Mouse (Mus musculus) stomach, embryonic 15.5 days (tissue): Measurements from ENCODE around the gene Pex5l. TPM values are rescaled to one million over a fixed set of nuclear protein-coding genes. Genes with fewer than 3 reads are reported as not detected.

Experiments used
- ATAC-seq: fragments of 200-750 bp; cut with Nextera tagmentation; 2 replicates; pipeline ENCODE4 v1.8.0; 2017; ENCODE audit warnings: low read depth, moderate number of reproducible peaks, moderate TSS enrichment; ENCODE audit not compliant: insufficient read depth, low FRiP score
- H3K27ac ChIP-seq: fragments of 300-500 bp; sonication (generic); 2 replicates; pipeline ENCODE4 v1.5.1; 2015; ENCODE audit warnings: mild to moderate bottlenecking, inconsistent platforms
- H3K27me3 ChIP-seq: fragments of 300-500 bp; sonication (generic); replicated peaks from 2 replicates; pipeline ENCODE4 v1.6.1; 2015; ENCODE audit warnings: inconsistent platforms
- H3K36me3 ChIP-seq: fragments of 300-500 bp; sonication (generic); 2 replicates; pipeline ENCODE4 v1.6.1; 2015; ENCODE audit warnings: inconsistent platforms
- H3K4me1 ChIP-seq: fragments of 300-500 bp; sonication (generic); 2 replicates; pipeline ENCODE4 v1.6.1; 2015; ENCODE audit warnings: inconsistent platforms
- H3K4me2 ChIP-seq: fragments of 300-500 bp; sonication (generic); 2 replicates; pipeline ENCODE4 v1.6.1; 2015; ENCODE audit warnings: mild to moderate bottlenecking, inconsistent platforms
- H3K4me3 ChIP-seq: fragments of 300-500 bp; sonication (generic); replicated peaks from 2 replicates; pipeline ENCODE4 v1.5.1; 2015; ENCODE audit warnings: inconsistent platforms
- H3K9ac ChIP-seq: fragments of 300-500 bp; sonication (generic); 2 replicates; pipeline ENCODE4 v1.6.1; 2015; ENCODE audit warnings: inconsistent platforms
- H3K9me3 ChIP-seq: fragments of 300-500 bp; sonication (generic); 2 replicates; pipeline ENCODE4 v1.6.1; 2016; ENCODE audit warnings: inconsistent platforms
- WGBS: fragments of 180-500 bp; shearing (Covaris S2); methylation state at CpG from one replicate; pipeline ENCODE4 v1.1.7; 2015; 5-methylcytosine and 5-hydroxymethylcytosine counted together
- polyA plus RNA-seq: library from polyadenylated mRNA; unstranded; fragments of >200 nt; fragmentation: Nextera tagmentation; extraction: Ambion mirVana; gene quantifications from 2 replicates; pipeline ENCODE4 v1.2.1, GENCODE M21; 2015

The Pex5l gene
- 0.57 and 0.63 TPM in 2 replicates for polyA plus RNA-seq

DNA sequence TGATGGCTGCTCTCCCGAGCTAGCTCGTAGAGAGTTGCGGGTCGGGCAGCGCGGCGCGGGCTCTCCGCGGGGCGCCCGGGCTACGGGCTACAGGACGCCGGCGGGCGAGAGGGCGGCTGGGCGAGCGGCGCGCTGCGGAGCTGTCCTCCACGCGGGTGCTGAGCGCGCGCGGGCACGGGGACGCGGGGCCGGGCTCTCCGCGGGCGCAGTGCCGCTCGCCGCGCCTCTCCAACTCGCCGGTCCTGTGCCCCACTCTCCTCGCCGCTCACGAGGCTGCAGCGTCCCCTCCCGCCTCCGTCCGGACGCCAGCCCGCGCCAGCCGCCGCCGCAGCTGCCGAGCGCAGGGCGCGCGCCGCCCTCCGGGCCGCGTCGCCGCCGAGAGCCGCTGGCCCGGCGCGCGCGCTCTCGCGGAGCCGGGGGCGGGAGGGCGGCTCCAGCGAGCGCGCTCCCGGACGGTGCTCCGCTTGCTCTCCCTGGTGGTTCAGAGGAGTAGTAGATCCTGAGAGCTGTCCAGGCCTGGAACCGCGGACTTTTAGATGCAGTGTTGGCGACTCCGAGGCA is at the start of gene Pex5l:
Gene Pex5l, minus strand, starts transcription at position 347 of the 561 bp plus-strand sequence.
- Histone ChIP-seq H3K36me3 (no peaks in the 10 kb centered on the region), H3K4me1 (peaks cover 9% of the 10 kb centered on the region; the same call in 1 of the 2 replicates), H3K4me3 (peak within 1 kb of the TSS; percentile 59), H3K27ac (no peak within 1 kb of the TSS), H3K4me2 (peak within 1 kb of the TSS; percentile 89), H3K9me3 (no peaks in the 10 kb centered on the region), H3K27me3 (peaks cover 10% of the 10 kb centered on the region), H3K9ac (no peak within 1 kb of the TSS)
- ATAC-seq, result peak; percentile 93
- under 1% methylated on average over 87 of the region's 88 CpGs for WGBS

GRCm38 (mm10) chr3:33165186-33165585 is 22.1 kb upstream of the Pex5l start:
- Histone ChIP-seq H3K4me3 (no peak overlapping the region), H3K9ac (no peak overlapping the region), H3K27me3 (no peaks in the 10 kb centered on the region), H3K36me3 (no peaks in the 10 kb centered on the region), H3K4me1 (no peaks in the 10 kb centered on the region), H3K9me3 (no peaks in the 10 kb centered on the region), H3K27ac (no peak overlapping the region), H3K4me2 (no peak overlapping the region)
- ATAC-seq, result no peak
- WGBS, result 80% methylated on average over 3 of the region's 3 CpGs

- H3K36me3 ChIP-seq, result no peaks in the 10 kb centered on the region
- no peaks in the 10 kb centered on the region for H3K9me3 ChIP-seq
- no peak overlapping the region for H3K4me3 ChIP-seq
- ATAC-seq, result no peak
- no peak overlapping the region for H3K27ac ChIP-seq
- H3K9ac ChIP-seq, result no peak overlapping the region
- H3K27me3 ChIP-seq, result no peaks in the 10 kb centered on the region
- H3K4me1 ChIP-seq, result no peaks in the 10 kb centered on the region
- no peak overlapping the region for H3K4me2 ChIP-seq
These were observed 20.8 kb upstream of the Pex5l start for GRCm38 (mm10) chr3:33163821-33164220.

DNA sequence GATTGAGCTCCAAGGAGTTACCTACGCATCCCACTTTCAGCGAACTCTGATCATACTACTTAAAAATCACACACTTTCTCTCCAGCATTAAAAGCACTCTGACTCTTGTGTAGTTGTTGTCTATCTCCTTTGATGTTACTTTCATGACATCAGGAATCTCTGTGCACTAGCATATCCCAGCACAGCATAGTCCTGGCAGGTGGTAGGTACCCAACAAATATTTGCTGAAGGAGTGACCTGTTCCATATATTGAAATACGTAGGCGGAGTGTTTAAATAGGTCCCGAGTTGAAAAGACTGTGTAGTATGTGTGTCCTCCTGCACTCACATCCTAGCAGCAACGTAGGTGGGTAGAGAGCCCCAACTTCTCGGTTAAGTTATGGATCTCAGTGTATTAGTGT is 545 bp upstream of the Pex5l start:
- H3K4me1 ChIP-seq, result peaks cover 9% of the 10 kb centered on the region; the same call in 1 of the 2 replicates
- WGBS, result 61% methylated on average over 7 of the region's 7 CpGs
- H3K9me3 ChIP-seq, result no peaks in the 10 kb centered on the region
- peak overlapping the region; percentile 59; the same call in 1 of the 2 replicates for H3K4me3 ChIP-seq
- H3K36me3 ChIP-seq, result no peaks in the 10 kb centered on the region
- H3K4me2 ChIP-seq, result peak overlapping the region; percentile 89
- H3K9ac ChIP-seq, result no peak overlapping the region
- peak; percentile 48 for ATAC-seq
- no peak overlapping the region for H3K27ac ChIP-seq
- H3K27me3 ChIP-seq, result peaks cover 10% of the 10 kb centered on the region

- H3K9ac ChIP-seq, result no peak overlapping the region
- H3K4me3 ChIP-seq, result peak overlapping the region; percentile 59
- peaks cover 10% of the 10 kb centered on the region for H3K27me3 ChIP-seq
- ATAC-seq, result 0 out of 2 replicates have a peak, but pooled peaks have one; percentile 23
- peak overlapping the region; percentile 89 for H3K4me2 ChIP-seq
- H3K27ac ChIP-seq, result no peak overlapping the region
- H3K4me1 ChIP-seq, result peaks cover 9% of the 10 kb centered on the region; the same call in 1 of the 2 replicates
- H3K36me3 ChIP-seq, result no peaks in the 10 kb centered on the region
- H3K9me3 ChIP-seq, result no peaks in the 10 kb centered on the region
- WGBS, result 0% methylated on average over 17 of the region's 17 CpGs
These were observed 649 bp downstream of the Pex5l start for GRCm38 (mm10) chr3:33142398-33142797.

- Histone ChIP-seq H3K4me1 (no peaks in the 10 kb centered on the region), H3K4me2 (no peak overlapping the region), H3K27me3 (no peaks in the 10 kb centered on the region), H3K27ac (no peak overlapping the region), H3K36me3 (no peaks in the 10 kb centered on the region), H3K4me3 (no peak overlapping the region), H3K9me3 (no peaks in the 10 kb centered on the region), H3K9ac (no peak overlapping the region)
- no peak for ATAC-seq
These were observed 13.1 kb downstream of the Pex5l start for GRCm38 (mm10) chr3:33129944-33130343.

GRCm38 (mm10) chr3:33124796-33125195 is 18.3 kb downstream of the Pex5l start:
- Histone ChIP-seq H3K36me3 (no peaks in the 10 kb centered on the region), H3K27ac (no peak overlapping the region), H3K4me1 (no peaks in the 10 kb centered on the region), H3K4me3 (no peak overlapping the region), H3K9me3 (no peaks in the 10 kb centered on the region), H3K9ac (no peak overlapping the region), H3K4me2 (no peak overlapping the region), H3K27me3 (no peaks in the 10 kb centered on the region)
- no peak for ATAC-seq
- WGBS, result 81% methylated on average over 5 of the region's 5 CpGs

GRCm38 (mm10) chr3:33105785-33106184 is 37.3 kb downstream of the Pex5l start:
- no peaks in the 10 kb centered on the region for H3K36me3 ChIP-seq
- no peaks in the 10 kb centered on the region for H3K4me1 ChIP-seq
- no peaks in the 10 kb centered on the region for H3K27me3 ChIP-seq
- ATAC-seq, result no peak
- no peak overlapping the region for H3K4me3 ChIP-seq
- H3K9ac ChIP-seq, result no peak overlapping the region
- no peak overlapping the region for H3K27ac ChIP-seq
- no peak overlapping the region for H3K4me2 ChIP-seq
- no peaks in the 10 kb centered on the region for H3K9me3 ChIP-seq
- WGBS, result 79% methylated on average over 2 of the region's 2 CpGs

GRCm38 (mm10) chr3:33103501-33103900 is 39.5 kb downstream of the Pex5l start:
- H3K27ac ChIP-seq, result no peak overlapping the region
- H3K27me3 ChIP-seq, result no peaks in the 10 kb centered on the region
- H3K36me3 ChIP-seq, result no peaks in the 10 kb centered on the region
- H3K9ac ChIP-seq, result no peak overlapping the region
- H3K4me2 ChIP-seq, result no peak overlapping the region
- ATAC-seq, result no peak
- H3K9me3 ChIP-seq, result no peaks in the 10 kb centered on the region
- no peak overlapping the region for H3K4me3 ChIP-seq
- H3K4me1 ChIP-seq, result no peaks in the 10 kb centered on the region
- 88% methylated on average over 6 of the region's 6 CpGs for WGBS

- WGBS, result 76% methylated on average over 9 of the region's 9 CpGs
- H3K9me3 ChIP-seq, result no peaks in the 10 kb centered on the region
- H3K36me3 ChIP-seq, result no peaks in the 10 kb centered on the region
- H3K9ac ChIP-seq, result no peak overlapping the region
- no peak overlapping the region for H3K4me2 ChIP-seq
- H3K4me1 ChIP-seq, result no peaks in the 10 kb centered on the region
- no peak overlapping the region for H3K4me3 ChIP-seq
- no peak overlapping the region for H3K27ac ChIP-seq
- no peaks in the 10 kb centered on the region for H3K27me3 ChIP-seq
- no peak for ATAC-seq
These were observed 44.3 kb downstream of the Pex5l start for GRCm38 (mm10) chr3:33098550-33099295.

DNA sequence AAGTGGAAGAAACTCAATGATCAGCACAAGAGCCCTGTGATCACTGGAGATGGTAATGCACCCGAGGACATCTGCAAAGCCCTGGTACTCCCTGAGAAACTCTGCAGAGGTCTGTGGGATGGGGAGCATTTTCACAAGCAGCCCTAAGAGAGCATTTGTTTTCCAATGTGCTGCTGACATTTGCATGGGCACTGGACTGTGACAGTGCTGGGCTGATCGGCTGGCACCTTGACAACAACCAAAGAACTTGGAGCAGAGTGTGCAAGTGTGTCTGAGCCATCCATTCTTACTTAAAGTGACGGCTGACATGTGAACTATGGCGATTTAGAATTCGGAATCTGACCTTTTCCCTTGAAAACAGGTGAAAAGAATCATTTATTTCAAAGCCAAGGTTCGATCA is 49.4 kb downstream of the Pex5l start:
- Histone ChIP-seq H3K4me1 (no peaks in the 10 kb centered on the region), H3K27me3 (no peaks in the 10 kb centered on the region), H3K4me2 (no peak overlapping the region), H3K9me3 (no peaks in the 10 kb centered on the region), H3K9ac (no peak overlapping the region), H3K36me3 (no peaks in the 10 kb centered on the region), H3K27ac (no peak overlapping the region), H3K4me3 (no peak overlapping the region)
- ATAC-seq, result no peak
- 69% methylated on average over 6 of the region's 6 CpGs for WGBS

DNA sequence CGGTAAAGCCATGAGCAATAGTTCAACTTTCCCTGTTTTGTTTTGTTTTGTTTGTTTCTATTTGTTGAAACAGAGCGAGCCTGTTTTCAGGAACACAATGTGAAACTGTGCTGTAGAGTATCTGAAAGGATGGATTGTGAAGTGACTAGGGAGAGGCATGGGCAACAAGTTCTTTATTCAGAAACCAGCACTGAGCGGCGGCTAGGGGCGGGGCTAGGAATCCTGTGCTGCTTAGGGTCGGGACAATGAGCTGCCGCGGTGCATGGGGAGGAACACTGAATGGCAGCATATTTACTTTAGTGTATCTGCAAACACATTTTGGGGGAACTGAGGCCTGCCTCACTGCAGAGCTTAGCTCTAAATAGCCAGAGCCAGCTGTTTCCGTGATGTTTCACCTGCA is 53.0 kb downstream of the Pex5l start:
- peak; percentile 18; the same call in 1 of the 2 replicates for ATAC-seq
- WGBS, result 27% methylated on average over 9 of the region's 9 CpGs
- Histone ChIP-seq H3K4me3 (no peak overlapping the region), H3K27ac (no peak overlapping the region), H3K9ac (no peak overlapping the region), H3K9me3 (no peaks in the 10 kb centered on the region), H3K27me3 (no peaks in the 10 kb centered on the region), H3K4me2 (no peak overlapping the region; the same call in 1 of the 2 replicates), H3K36me3 (no peaks in the 10 kb centered on the region), H3K4me1 (no peaks in the 10 kb centered on the region)
